ENCODE assay signal across 46 mouse cellular contexts in genomic region chr6:29118963-29119362, GRCm38 (mm10). TPM values are rescaled to one million over a fixed set of nuclear protein-coding genes. Genes with fewer than 3 reads are reported as not detected.
"Had no signal": no experiment of that assay in that cellular context is flagged by ENCODE, and none has a peak within 500 bp of the region (broad histone marks: within the 10 kb centered on the region; RNA-seq: fewer than 3 reads in every experiment).

No protein-coding gene starts in this region.

- H3K27me3 ChIP-seq: limb, embryonic 12.5 days; limb, embryonic 13.5 days; limb, embryonic 15.5 days; liver, embryonic 12.5 days; liver, embryonic 13.5 days; liver, embryonic 15.5 days; lung, embryonic 15.5 days; midbrain, embryonic 12.5 days; midbrain, embryonic 13.5 days; midbrain, embryonic 15.5 days had no signal

- DNase-seq: left cerebral cortex, postnatal 4 days; liver; liver, embryonic 13.5 days; liver, postnatal 0 days; lung, adult 18-20 months; lung, adult 2 months; lung, embryonic 14.5 days; lung, postnatal 10 days; lung, postnatal 14 days; lung, postnatal 36 days; lung, postnatal 4 days; midbrain, embryonic 14.5 days had no signal

- H3K4me1 ChIP-seq: limb, embryonic 10.5 days; limb, embryonic 12.5 days; liver, embryonic 12.5 days; liver, embryonic 13.5 days; liver, embryonic 15.5 days; lung, embryonic 15.5 days; megakaryocyte, embryonic 14.5 days; midbrain, embryonic 12.5 days; midbrain, embryonic 15.5 days had no signal

- H3K4me3 ChIP-seq: limb, embryonic 10.5 days; limb, embryonic 12.5 days; limb, embryonic 13.5 days; limb, embryonic 15.5 days; liver, embryonic 12.5 days; liver, embryonic 13.5 days; liver, embryonic 15.5 days; lung, embryonic 15.5 days; megakaryocyte, embryonic 14.5 days; midbrain, embryonic 10.5 days; midbrain, embryonic 12.5 days; midbrain, embryonic 13.5 days; midbrain, embryonic 15.5 days; myocyte had no signal

- H3K4me2 ChIP-seq: limb, embryonic 12.5 days; limb, embryonic 13.5 days; limb, embryonic 15.5 days; liver, embryonic 11.5 days; liver, embryonic 12.5 days; liver, embryonic 13.5 days; liver, embryonic 15.5 days; lung, embryonic 14.5 days; lung, embryonic 15.5 days; midbrain, embryonic 11.5 days; midbrain, embryonic 12.5 days; midbrain, embryonic 13.5 days; midbrain, embryonic 15.5 days had no signal

- H3K36me3 ChIP-seq: liver, embryonic 13.5 days; liver, embryonic 15.5 days had no signal

- H3K27ac ChIP-seq: limb, embryonic 10.5 days; limb, embryonic 12.5 days; limb, embryonic 13.5 days; limb, embryonic 15.5 days; liver, embryonic 12.5 days; liver, embryonic 13.5 days; liver, embryonic 14.5 days; liver, embryonic 15.5 days; lung, embryonic 15.5 days; macrophage; midbrain, embryonic 10.5 days; midbrain, embryonic 12.5 days; midbrain, embryonic 13.5 days; midbrain, embryonic 15.5 days had no signal

- H3K9ac ChIP-seq: limb, embryonic 12.5 days; limb, embryonic 13.5 days; limb, embryonic 15.5 days; liver, embryonic 12.5 days; liver, embryonic 13.5 days; liver, embryonic 14.5 days; liver, embryonic 15.5 days; liver, postnatal 0 days; lung, embryonic 14.5 days; lung, embryonic 15.5 days; midbrain, embryonic 12.5 days; midbrain, embryonic 13.5 days; midbrain, embryonic 15.5 days had no signal

- ATAC-seq: liver, embryonic 12.5 days; liver, postnatal 0 days; lung, postnatal 0 days; midbrain, embryonic 13.5 days; midbrain, embryonic 15.5 days; midbrain, embryonic 16.5 days had no signal

- H3K9me3 ChIP-seq: limb, embryonic 10.5 days; limb, embryonic 12.5 days; limb, embryonic 13.5 days; limb, embryonic 15.5 days; liver, embryonic 12.5 days; liver, embryonic 13.5 days; liver, embryonic 15.5 days; lung, embryonic 15.5 days; megakaryocyte, embryonic 14.5 days; midbrain, embryonic 10.5 days; midbrain, embryonic 12.5 days; midbrain, embryonic 13.5 days; midbrain, embryonic 15.5 days had no signal

RNA-seq across cellular contexts. Expression of gene Lep, which starts 58.9 kb away (rescaled TPM):
- total RNA-seq: left cerebral cortex, postnatal 10 days; left cerebral cortex, postnatal 14 days; left cerebral cortex, postnatal 25 days; left cerebral cortex, postnatal 36 days; left cerebral cortex, postnatal 4 days; megakaryocyte progenitor cell, adult 5-6 weeks; megakaryocyte, adult 5-6 weeks; megakaryocyte-erythroid progenitor cell, adult 5-6 weeks; midbrain, postnatal 0 days; monocyte, adult 5-6 weeks had no signal
- polyA plus RNA-seq: limb, embryonic 10.5 days; limb, embryonic 11.5 days; limb, embryonic 12.5 days; limb, embryonic 13.5 days; limb, embryonic 14.5 days; limb, embryonic 15.5 days; liver, adult 2 months; liver, embryonic 11.5 days; liver, embryonic 12.5 days; liver, embryonic 13.5 days; liver, embryonic 14.5 days; liver, embryonic 15.5 days; liver, embryonic 16.5 days; liver, postnatal 0 days; lung, embryonic 14.5 days; lung, embryonic 15.5 days; lung, embryonic 16.5 days; lung, postnatal 0 days; macrophage; midbrain, embryonic 10.5 days; midbrain, embryonic 11.5 days; midbrain, embryonic 12.5 days; midbrain, embryonic 13.5 days; midbrain, embryonic 14.5 days; midbrain, embryonic 15.5 days; midbrain, embryonic 16.5 days; midbrain, postnatal 0 days; myocyte; neural tube, embryonic 11.5 days had no signal
